Mouse (Mus musculus) mouse trophoblast stem cell (cell line): ENCODE results near the gene 2210017I01Rik.

Source experiments
- in situ Hi-C, 2 experiments: fragments of 300-500 bp; cut with MseI, MboI; formaldehyde crosslinking; loops; 2 replicates in 1 of 2; 3 replicates in 1 of 2; pipeline ENCODE4 v1.15.1; 2025

The 2210017I01Rik gene

GRCm38 (mm10) chr3:92565418-92565817, 41.9 kb downstream of the 2210017I01Rik start:
- in situ Hi-C loops = no loop called here
